Mouse (Mus musculus) myocyte (in vitro differentiated cells): Measurements from ENCODE around the gene Slc22a16. TPM values are rescaled to one million over a fixed set of nuclear protein-coding genes. Genes with fewer than 3 reads are reported as not detected.

Experiments
- H3K27me3 ChIP-seq: one replicate; pipeline ENCODE4 v1.6.1; 2011; ENCODE audit not compliant: control insufficient read depth, insufficient read depth, insufficient read length
- H3K36me3 ChIP-seq: one replicate; pipeline ENCODE4 v1.6.1; 2011; ENCODE audit not compliant: control insufficient read depth, insufficient read depth
- H3K4me2 ChIP-seq: one replicate; pipeline ENCODE4 v1.6.1; 2011; ENCODE audit warnings: low read depth, control low read depth
- H3K4me3 ChIP-seq: one replicate; pipeline ENCODE4 v1.5.1; 2011; ENCODE audit warnings: mild to moderate bottlenecking, control low read depth, moderate library complexity
- H3K79me2 ChIP-seq: one replicate; pipeline ENCODE4 v1.6.1; 2011; ENCODE audit not compliant: control insufficient read depth, insufficient read depth
- H3ac ChIP-seq: one replicate; pipeline ENCODE4 v1.6.1; 2011; ENCODE audit not compliant: control insufficient read depth, insufficient read length
- CEBPB ChIP-seq: IDR thresholded peaks from 2 replicates; pipeline ENCODE4 v1.6.1; 2011; ENCODE audit warnings: mild to moderate bottlenecking, moderate library complexity; ENCODE audit not compliant: poor library complexity, insufficient read depth, severe bottlenecking
- E2F4 ChIP-seq: IDR thresholded peaks from one replicate; pipeline ENCODE4 v1.6.1; 2011; ENCODE audit warnings: mild to moderate bottlenecking, control low read depth, moderate library complexity; ENCODE audit not compliant: insufficient read depth
- MAX ChIP-seq: IDR thresholded peaks from one replicate; pipeline ENCODE4 v1.6.1; 2011; ENCODE audit warnings: low read depth, mild to moderate bottlenecking, control low read depth
- MYOD1 ChIP-seq, 3 experiments: IDR thresholded peaks; one replicate each; pipeline ENCODE4 v1.6.1; 2011; ENCODE audit warnings: control low read depth in 2 of 3, low read depth in 2 of 3, mild to moderate bottlenecking in 2 of 3, moderate library complexity in 1 of 3; ENCODE audit not compliant: insufficient read length in 2 of 3, control insufficient read depth in 1 of 3
- MYOG ChIP-seq, 3 experiments: IDR thresholded peaks; one replicate each; pipeline ENCODE4 v1.6.1; 2011; ENCODE audit warnings: control low read depth in 2 of 3, low read depth in 2 of 3, mild to moderate bottlenecking in 2 of 3; ENCODE audit not compliant: insufficient read length in 2 of 3, control insufficient read depth in 1 of 3, insufficient read depth in 1 of 3
- POLR2A ChIP-seq: IDR thresholded peaks from one replicate; pipeline ENCODE4 v1.6.1; 2011; ENCODE audit warnings: low read depth, mild to moderate bottlenecking, control low read depth, moderate library complexity; ENCODE audit not compliant: insufficient read length
- POLR2AphosphoS2 ChIP-seq: IDR thresholded peaks from one replicate; pipeline ENCODE4 v1.6.1; 2011; ENCODE audit warnings: low read depth, control low read depth; ENCODE audit not compliant: insufficient read length
- REST ChIP-seq: IDR thresholded peaks from one replicate; pipeline ENCODE4 v1.6.1; 2011; ENCODE audit warnings: mild to moderate bottlenecking, control low read depth, moderate library complexity; ENCODE audit not compliant: insufficient read depth, insufficient read length
- SRF ChIP-seq: IDR thresholded peaks from one replicate; pipeline ENCODE4 v1.6.1; 2011; ENCODE audit warnings: low read depth; ENCODE audit not compliant: control insufficient read depth, insufficient read length
- TCF12 ChIP-seq: IDR thresholded peaks from one replicate; pipeline ENCODE4 v1.6.1; 2011; ENCODE audit warnings: mild to moderate bottlenecking, control low read depth; ENCODE audit not compliant: poor library complexity, insufficient read depth, severe bottlenecking
- TCF3 ChIP-seq: IDR thresholded peaks from one replicate; pipeline ENCODE4 v1.6.1; 2011; ENCODE audit warnings: low read depth, control low read depth; ENCODE audit not compliant: insufficient read length
- USF1 ChIP-seq: IDR thresholded peaks from one replicate; pipeline ENCODE4 v1.6.1; 2011; ENCODE audit warnings: low read depth, mild to moderate bottlenecking, control low read depth, moderate library complexity
- polyA plus RNA-seq: library from polyadenylated mRNA; unstranded; fragments of >200 nt; fragmentation: generic; extraction: Trizol; gene quantifications from one replicate; pipeline ENCODE4 v1.2.1, GENCODE M21; 2012; ENCODE audit warnings: missing spikeins

The Slc22a16 gene
- polyA plus RNA-seq, 1 experiment: not detected

GRCm38 (mm10) chr10:40629656-40630311, 59.6 kb downstream of the Slc22a16 start, which contains the start of gene Ddo:
Gene Ddo (plus strand): TSS chr10:40630011.
- Histone ChIP-seq H3K36me3 (no peaks in the 10 kb centered on the region), H3ac (no peak within 1 kb of the TSS), H3K79me2 (no peaks in the 10 kb centered on the region), H3K27me3 (no peaks in the 10 kb centered on the region), H3K4me3 (no peak within 1 kb of the TSS), H3K4me2 (no peak within 1 kb of the TSS)
- TF ChIP-seq POLR2A: no peak
- TF ChIP-seq TCF3: no peak
- TF ChIP-seq MYOD1 (IDR thresholded peaks at IDR 0.05; ENCODE audit: control insufficient read depth in 1 of 3, insufficient read length in 2 of 3, low read depth in 2 of 3): no peak
- no peak for TF ChIP-seq TCF12
- TF ChIP-seq E2F4: no peak
- no peak for TF ChIP-seq REST
- no peak for TF ChIP-seq MYOG (IDR thresholded peaks at IDR 0.05; ENCODE audit: control insufficient read depth in 1 of 3, insufficient read depth in 1 of 3, insufficient read length in 2 of 3, low read depth in 2 of 3)
- TF ChIP-seq SRF: no peak

GRCm38 (mm10) chr10:40630457-40630856, 60.3 kb downstream of the Slc22a16 start:
- H3K79me2 ChIP-seq: no peaks in the 10 kb centered on the region
- H3ac ChIP-seq: no peak overlapping the region
- H3K4me2 ChIP-seq: no peak overlapping the region
- no peak overlapping the region for H3K4me3 ChIP-seq
- TF ChIP-seq TCF12: no peak
- TF ChIP-seq POLR2A: no peak
- TF ChIP-seq MYOG (IDR thresholded peaks at IDR 0.05; ENCODE audit: control insufficient read depth in 1 of 3, insufficient read depth in 1 of 3, insufficient read length in 2 of 3, low read depth in 2 of 3): no peak
- no peak for TF ChIP-seq USF1
- TF ChIP-seq SRF: no peak
- TF ChIP-seq TCF3: no peak
- no peak for TF ChIP-seq REST
- TF ChIP-seq CEBPB: no peak
- TF ChIP-seq MAX: no peak
- TF ChIP-seq MYOD1 (IDR thresholded peaks at IDR 0.05; ENCODE audit: control insufficient read depth in 1 of 3, insufficient read length in 2 of 3, low read depth in 2 of 3): no peak
- TF ChIP-seq E2F4: no peak
- no peak for TF ChIP-seq POLR2AphosphoS2
- H3K27me3 ChIP-seq: no peaks in the 10 kb centered on the region
- H3K36me3 ChIP-seq: no peaks in the 10 kb centered on the region

- no peaks in the 10 kb centered on the region for H3K27me3 ChIP-seq
- no peaks in the 10 kb centered on the region for H3K36me3 ChIP-seq
- H3K4me2 ChIP-seq: no peak overlapping the region
- TF ChIP-seq MYOG (IDR thresholded peaks at IDR 0.05; ENCODE audit: control insufficient read depth in 1 of 3, insufficient read depth in 1 of 3, insufficient read length in 2 of 3, low read depth in 2 of 3) (no peak), SRF (no peak), E2F4 (no peak), CEBPB (no peak), MAX (no peak), TCF12 (no peak), MYOD1 (IDR thresholded peaks at IDR 0.05; ENCODE audit: control insufficient read depth in 1 of 3, insufficient read length in 2 of 3, low read depth in 2 of 3) (no peak), USF1 (no peak), POLR2A (no peak), POLR2AphosphoS2 (no peak), REST (no peak), TCF3 (no peak)
- H3K4me3 ChIP-seq: no peak overlapping the region
- H3K79me2 ChIP-seq: no peaks in the 10 kb centered on the region
- H3ac ChIP-seq: no peak overlapping the region
Observed at GRCm38 (mm10) chr10:40630961-40631360, 60.8 kb downstream of the Slc22a16 start.

- Histone ChIP-seq H3K4me3 (no peak overlapping the region), H3K36me3 (no peaks in the 10 kb centered on the region), H3K27me3 (no peaks in the 10 kb centered on the region), H3ac (no peak overlapping the region), H3K4me2 (no peak overlapping the region), H3K79me2 (no peaks in the 10 kb centered on the region)
- TF ChIP-seq SRF: no peak
- no peak for TF ChIP-seq POLR2A
- TF ChIP-seq USF1: no peak
- no peak for TF ChIP-seq CEBPB
- no peak for TF ChIP-seq TCF3
- no peak for TF ChIP-seq REST
- TF ChIP-seq TCF12: no peak
- TF ChIP-seq MYOG (IDR thresholded peaks at IDR 0.05; ENCODE audit: control insufficient read depth in 1 of 3, insufficient read depth in 1 of 3, insufficient read length in 2 of 3, low read depth in 2 of 3): no peak
Observed at GRCm38 (mm10) chr10:40632087-40632486, 62.0 kb downstream of the Slc22a16 start.

GRCm38 (mm10) chr10:40637331-40637730, 67.2 kb downstream of the Slc22a16 start:
- Histone ChIP-seq H3K27me3 (no peaks in the 10 kb centered on the region), H3K79me2 (no peaks in the 10 kb centered on the region), H3K4me2 (no peak overlapping the region), H3K4me3 (no peak overlapping the region), H3K36me3 (no peaks in the 10 kb centered on the region), H3ac (no peak overlapping the region)
- TF ChIP-seq MYOG (IDR thresholded peaks at IDR 0.05; ENCODE audit: control insufficient read depth in 1 of 3, insufficient read depth in 1 of 3, insufficient read length in 2 of 3, low read depth in 2 of 3) (no peak), TCF3 (no peak), POLR2AphosphoS2 (no peak), MAX (no peak), SRF (no peak), E2F4 (no peak), CEBPB (no peak), TCF12 (no peak), USF1 (no peak)
